Mouse (Mus musculus) yolk sac, embryonic 10.5 days (tissue): ENCODE data around the gene Gm42906.
A peak's percentile ranks its signal among the peaks of the same experiment; 100 is the strongest.

Experiments used
- DNase-seq: peaks from one replicate; pipeline ENCODE4 v3.0.0-alpha.2; 2017; ENCODE audit warnings: low spot score

Gene Gm42906

DNA sequence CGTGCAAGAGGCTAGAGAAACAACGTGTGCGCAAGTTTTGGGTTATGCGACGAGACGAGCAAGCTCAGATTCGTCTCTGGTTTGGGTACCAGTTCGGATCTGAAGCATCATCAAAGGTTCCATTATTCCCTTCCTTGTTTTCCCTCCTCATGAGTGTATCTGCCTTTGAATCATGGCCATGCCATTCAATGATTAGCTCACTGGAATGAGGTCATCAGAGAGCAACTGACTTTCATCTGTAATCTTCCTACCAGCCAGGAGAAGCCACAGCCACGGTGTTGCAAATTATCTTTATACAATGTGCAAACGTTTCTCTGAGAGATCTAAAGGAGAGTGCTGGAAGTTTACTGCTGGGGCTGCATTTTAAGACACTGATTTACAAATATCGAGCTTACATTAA, 240.6 kb downstream of the Gm42906 start:
- no peak for DNase-seq

DNA sequence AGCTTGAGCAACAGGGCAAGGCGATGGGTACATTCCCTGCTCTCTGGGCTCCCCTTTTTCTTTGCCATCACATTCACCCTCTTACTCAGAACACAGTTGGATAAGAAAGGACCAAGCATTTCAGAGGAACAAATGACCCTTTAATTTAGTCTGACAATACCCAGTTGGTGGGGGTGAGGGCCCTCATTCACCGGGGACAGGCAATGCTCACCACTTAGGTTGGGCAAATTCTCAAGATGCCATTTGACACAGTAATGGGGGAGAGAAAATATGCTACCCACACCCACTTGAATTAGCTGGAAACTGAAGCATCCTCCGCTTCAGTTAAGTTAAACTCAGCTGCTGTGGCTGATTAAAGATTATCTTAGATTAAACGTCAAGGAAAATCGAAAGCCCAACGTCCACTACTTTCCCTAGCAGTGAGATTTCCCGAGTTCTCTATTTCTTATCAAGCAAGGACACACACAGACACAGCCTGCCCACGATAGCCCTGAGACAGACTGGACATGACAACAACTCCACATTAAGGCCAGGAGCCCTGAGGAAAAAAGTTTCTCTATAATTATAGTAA, 242.6 kb downstream of the Gm42906 start:
- no peak for DNase-seq

DNA sequence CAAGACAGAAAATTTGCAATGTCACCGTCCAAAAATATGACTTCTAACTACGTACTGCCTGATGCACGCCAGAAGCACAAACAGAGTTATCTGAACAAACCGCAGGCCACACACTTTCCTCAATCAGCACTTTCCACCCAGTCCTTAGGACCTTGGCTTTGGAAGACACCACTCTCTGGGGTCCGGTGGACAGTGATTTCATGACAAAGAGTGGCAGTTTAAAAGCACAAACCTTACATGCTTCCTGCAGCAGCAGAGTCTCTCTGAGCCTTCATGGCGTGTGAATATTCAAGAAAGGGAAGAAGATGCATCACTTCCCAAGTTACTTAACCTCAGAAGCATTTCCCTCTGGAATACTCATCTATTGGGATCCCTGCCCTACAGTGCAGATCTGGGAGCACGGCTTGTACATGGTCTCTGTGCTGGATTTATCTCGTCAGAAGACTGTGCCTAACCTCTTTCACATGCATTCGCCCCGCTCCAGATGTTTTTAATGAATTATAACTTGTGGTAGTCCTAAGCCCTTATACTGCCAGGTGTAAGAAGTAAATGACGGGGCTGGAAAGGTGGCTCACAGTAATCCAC, 244.2 kb downstream of the Gm42906 start:
- no peak for DNase-seq

GRCm38 (mm10) chr5:151181288-151181687, 246.7 kb downstream of the Gm42906 start:
- DNase-seq, result no peak

DNA sequence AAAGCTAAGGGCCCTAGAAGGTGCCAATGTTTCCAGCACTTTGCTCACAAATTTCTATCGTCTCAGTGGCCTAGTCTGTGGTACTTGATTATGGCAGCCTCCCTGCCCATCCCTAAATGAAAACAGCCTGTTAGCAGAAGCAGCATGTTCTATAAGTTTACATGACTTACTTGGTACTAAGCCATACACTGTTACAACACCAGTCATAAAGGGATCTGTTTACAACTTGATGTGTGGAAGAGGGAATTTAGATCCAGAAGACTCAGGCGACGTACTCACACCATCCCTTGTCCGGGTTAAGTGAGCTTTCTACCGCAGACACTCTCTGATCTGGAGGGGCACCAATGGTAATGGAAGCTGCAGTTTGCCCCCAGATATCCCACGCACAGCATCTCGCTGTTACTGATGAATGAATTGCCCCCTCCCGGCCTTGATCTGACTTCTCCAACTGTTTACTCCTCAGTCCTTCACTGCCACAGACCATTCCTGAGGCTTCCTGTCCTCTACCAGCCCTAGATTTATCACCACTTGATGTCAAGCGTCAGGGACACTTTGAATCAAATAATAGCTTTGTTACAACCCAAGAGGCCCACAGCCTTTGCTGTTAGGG, 247.7 kb downstream of the Gm42906 start:
- DNase-seq, result no peak

- DNase-seq, result no peak
Measured at GRCm38 (mm10) chr5:151177171-151177570, 250.8 kb downstream of the Gm42906 start.

- peak; percentile 77 for DNase-seq
Measured at GRCm38 (mm10) chr5:151175897-151176313, 252.1 kb downstream of the Gm42906 start.

DNA sequence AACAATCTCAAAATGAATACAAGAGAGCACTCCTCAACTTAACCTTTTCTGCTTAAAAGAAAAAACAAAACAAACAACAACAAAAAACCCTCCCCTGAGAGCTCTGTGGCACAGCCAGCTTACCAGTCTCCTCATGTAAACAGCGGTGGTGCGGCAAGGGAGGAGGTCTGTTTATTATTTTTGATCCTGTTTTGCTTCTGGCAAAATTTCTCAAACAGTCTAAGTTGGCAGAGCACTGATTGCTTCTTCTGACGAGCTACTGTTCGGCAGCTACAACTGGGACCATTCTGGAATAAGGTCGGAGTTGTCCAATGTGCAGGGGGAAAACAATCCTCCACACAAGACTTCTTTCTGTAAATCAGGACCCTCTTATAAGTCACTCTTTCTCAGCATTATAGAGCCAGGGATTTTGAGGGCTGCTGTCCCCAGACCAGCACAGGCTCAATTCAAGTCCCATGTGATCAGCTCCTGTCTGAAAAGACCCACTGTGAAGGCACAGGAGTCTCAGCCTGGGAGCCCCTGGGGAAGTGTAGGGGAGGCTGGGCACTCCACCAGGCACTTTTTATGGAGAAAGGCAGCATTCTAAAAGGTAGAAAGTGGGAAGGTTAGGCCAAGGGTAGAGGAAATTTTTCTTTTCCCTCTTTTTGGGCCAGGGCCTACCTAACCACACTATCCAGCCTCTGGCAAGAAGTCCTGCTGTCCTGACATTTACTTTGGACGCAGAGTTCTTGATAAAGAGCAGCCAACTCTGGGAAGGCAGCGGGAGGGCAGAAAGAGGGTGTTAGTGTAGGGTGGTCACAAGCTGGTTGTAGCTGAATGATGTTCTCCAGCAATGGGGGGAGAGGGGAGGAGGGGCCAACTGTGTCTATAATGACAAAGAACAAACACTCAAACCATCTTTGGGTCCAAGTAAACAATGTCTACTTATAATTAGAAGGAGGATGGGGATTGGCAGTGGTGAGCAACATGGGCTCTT, 253.2 kb downstream of the Gm42906 start:
- DNase-seq, result no peak

- DNase-seq, result no peak
Measured at GRCm38 (mm10) chr5:151173774-151174173, 254.2 kb downstream of the Gm42906 start.

DNA sequence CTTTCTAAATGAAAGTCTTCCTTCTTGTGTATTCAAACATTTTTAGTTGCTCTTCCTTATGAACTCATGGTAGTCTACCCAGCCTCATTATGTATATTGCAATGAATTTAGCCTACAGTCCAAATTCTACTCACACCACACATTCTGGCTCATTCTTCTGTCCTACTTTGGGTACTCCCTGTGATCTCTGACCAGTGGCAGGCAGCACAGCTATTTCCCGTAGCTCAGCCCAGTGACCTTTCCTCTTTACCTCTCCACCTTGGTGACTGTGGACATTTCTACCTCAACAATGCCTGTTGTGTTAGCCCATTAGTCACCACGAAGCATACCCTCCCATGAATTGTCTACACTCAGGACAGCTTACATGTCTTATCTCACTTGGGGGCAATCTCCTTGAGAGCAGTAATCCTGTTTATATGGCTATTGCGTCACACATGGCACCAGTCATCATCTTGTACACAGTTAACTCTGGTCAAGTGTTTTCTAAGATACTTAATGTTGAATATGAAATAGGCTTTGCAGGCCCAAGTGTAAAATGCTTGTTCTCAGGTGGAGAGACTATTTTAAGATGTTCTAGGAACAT, 257.7 kb downstream of the Gm42906 start:
- DNase-seq, result peak; percentile 13

DNA sequence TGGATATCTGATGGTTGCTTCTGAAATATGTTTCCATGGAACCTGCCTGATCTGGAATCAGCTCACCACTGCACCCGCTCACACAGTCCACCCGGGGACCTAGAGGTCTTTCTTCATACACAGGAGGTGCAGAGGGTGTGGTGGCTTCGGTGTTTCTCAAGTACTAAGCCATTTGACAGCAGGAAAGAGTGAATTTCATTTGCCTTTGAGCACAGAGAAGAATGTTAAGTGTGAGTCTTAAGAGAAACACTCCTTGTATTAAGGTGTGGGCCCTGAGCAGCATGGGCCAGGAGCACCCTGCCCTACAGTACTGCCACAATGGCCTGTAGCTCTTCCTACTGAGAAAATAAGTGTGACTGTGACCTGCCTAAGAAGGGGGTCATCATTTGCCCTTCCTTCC, 259.8 kb downstream of the Gm42906 start:
- DNase-seq, result no peak

- no peak for DNase-seq
Measured at GRCm38 (mm10) chr5:151167641-151168040, 260.3 kb downstream of the Gm42906 start.

DNA sequence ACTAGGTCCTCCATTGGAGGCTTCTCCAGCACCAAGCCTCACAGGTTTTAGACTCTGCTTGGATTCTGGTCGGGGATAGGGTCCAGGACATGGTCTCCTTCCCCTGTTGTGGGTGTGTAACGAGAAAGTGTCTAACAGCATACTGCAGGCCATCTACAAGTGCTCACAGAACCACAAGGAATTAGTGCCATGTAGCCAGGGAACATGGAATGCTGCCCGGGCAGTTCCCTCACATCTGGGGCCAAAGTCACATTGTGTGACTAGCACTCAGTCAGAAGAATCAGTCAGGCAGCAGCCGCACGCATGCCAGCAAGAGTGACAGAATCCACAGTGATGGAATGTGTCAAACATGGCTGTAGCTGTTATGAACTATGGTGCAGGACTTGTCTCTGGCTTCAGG, 261.7 kb downstream of the Gm42906 start:
- no peak for DNase-seq

GRCm38 (mm10) chr5:151165381-151166016, 262.5 kb downstream of the Gm42906 start:
- peak; percentile 23 for DNase-seq

GRCm38 (mm10) chr5:151164815-151165214, 263.1 kb downstream of the Gm42906 start:
- no peak for DNase-seq

DNA sequence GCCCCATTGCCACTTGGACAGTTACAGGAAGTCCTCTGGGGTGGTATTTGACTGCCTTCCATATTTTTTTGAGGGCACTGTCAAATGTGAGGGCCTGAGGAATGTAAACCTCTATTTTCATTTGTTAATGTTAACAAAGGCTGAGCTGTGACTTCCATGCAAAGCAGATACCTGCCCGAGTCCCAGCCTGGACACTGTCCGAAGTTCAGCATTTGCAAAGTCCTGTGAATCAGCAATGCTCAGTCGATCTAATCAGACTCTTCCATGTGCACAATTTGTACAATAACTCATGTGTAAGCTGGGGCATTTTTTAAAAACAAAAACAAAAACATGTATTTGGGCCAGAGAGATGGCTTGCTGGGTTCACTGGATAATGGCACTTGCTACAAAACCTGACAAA, 265.3 kb downstream of the Gm42906 start:
- DNase-seq, result no peak

DNA sequence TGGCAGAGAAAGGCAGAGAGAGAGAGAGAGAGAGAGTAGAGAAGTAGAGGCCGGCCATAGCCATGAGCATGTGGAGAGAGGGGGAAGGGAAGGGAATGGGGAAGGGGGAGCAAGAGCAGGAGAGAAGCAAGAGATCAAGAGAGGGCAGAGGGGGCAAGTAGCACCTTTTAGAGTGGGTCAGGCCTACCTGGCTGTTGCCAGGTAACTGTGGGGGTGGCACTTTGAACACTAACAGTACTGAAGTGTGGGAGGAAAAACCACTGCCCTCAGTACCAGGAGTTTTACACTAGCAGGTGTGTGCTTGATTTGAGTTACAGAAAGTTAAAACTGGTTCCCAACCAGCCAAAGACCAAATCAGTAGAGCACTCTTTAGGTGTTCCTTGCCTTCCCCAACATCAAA, 272.7 kb downstream of the Gm42906 start:
- DNase-seq, result no peak

GRCm38 (mm10) chr5:151154780-151155179, 273.2 kb downstream of the Gm42906 start:
- no peak for DNase-seq

- no peak for DNase-seq
Measured at GRCm38 (mm10) chr5:151154030-151154429, 273.9 kb downstream of the Gm42906 start.

DNA sequence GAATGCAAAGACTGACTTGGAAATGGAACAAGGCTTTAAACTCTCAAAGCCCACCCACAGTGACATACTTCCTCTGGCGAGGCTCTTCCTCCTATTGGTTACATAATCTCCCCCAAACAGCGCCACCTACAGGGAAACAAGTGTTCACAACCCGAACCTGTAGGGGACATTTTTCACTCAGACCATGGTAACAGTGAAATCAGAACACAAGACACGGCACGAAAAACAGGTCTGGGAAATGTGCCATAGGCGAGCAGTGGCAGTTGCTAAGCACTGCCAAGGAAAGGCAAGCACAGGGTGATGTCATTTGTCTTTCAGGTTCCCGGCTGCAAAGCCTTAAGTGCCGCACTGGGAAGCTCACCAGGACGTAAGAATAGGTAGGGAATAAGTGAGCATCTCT, 276.4 kb downstream of the Gm42906 start:
- DNase-seq, result no peak

DNA sequence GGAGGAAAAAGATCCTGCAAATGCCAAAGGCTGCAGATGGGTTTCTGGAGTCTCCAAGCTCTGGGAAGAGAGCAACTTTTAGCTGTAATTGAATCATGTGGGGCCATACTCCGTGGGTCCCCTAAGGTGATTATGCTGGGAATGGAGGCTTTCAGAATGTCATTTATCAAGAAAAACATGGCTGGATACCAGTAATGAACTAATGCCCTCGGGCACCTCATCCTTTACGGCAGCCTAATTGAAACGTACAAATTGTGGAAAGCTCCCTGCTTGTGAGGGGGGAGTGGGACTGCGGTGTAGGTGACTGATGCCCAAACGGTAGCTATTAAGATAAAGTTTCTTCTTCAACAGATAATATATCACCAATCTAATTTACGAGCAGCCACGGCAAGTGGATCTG, 278.5 kb downstream of the Gm42906 start:
- DNase-seq, result no peak

DNA sequence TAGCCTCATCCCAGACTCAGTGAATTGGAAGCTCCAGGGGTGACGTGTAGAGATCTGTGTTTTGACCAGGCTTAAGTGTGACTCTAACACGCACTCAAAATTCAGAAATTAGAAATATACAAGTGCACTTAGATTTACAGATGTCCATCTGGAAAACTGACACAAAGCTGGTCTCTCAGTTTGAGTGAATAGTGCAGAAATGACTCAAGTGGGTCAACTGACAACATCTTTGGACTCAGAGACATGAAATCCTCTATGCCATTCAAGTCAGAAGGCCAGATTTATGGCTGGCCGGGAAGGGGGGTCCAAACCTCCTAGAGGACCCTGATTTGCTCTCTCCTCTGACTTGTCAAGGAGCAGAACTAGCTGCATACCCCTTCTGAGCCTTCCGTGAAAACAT, 279.9 kb downstream of the Gm42906 start:
- DNase-seq, result no peak
